Mouse (Mus musculus) retina, embryonic 14.5 days (tissue): ENCODE data around the gene E4f1.

Experiments
- DNase-seq: peaks from one replicate; pipeline ENCODE4 v3.0.0-alpha.2; 2015; ENCODE audit warnings: low spot score

The E4f1 gene

GRCm38 (mm10) chr17:24481027-24481815, 11.1 kb upstream of the E4f1 start:
- DNase-seq, result no peak

GRCm38 (mm10) chr17:24480201-24480826, 10.2 kb upstream of the E4f1 start:
- DNase-seq, result peak; percentile 34

- DNase-seq, result no peak
Measured at GRCm38 (mm10) chr17:24479431-24479830, 9.3 kb upstream of the E4f1 start.

- DNase-seq, result peak; percentile 97
Measured at GRCm38 (mm10) chr17:24478663-24479380, 8.7 kb upstream of the E4f1 start, which contains the start of gene Mlst8. TSS of gene Mlst8 (minus strand) at chr17:24479078.

GRCm38 (mm10) chr17:24477985-24478600, 8.0 kb upstream of the E4f1 start:
- DNase-seq, result peak; percentile 33

- DNase-seq, result no peak
Measured at GRCm38 (mm10) chr17:24477053-24477984, 7.2 kb upstream of the E4f1 start.

GRCm38 (mm10) chr17:24476022-24476776, 6.1 kb upstream of the E4f1 start:
- no peak for DNase-seq

- DNase-seq, result no peak
Measured at GRCm38 (mm10) chr17:24475586-24475985, 5.5 kb upstream of the E4f1 start.

- DNase-seq, result no peak
Measured at GRCm38 (mm10) chr17:24474557-24474956, 4.4 kb upstream of the E4f1 start.

- no peak for DNase-seq
Measured at GRCm38 (mm10) chr17:24473612-24474275, 3.6 kb upstream of the E4f1 start, which contains the start of gene Bricd5. TSS of gene Bricd5 (plus strand) at chr17:24473884.

GRCm38 (mm10) chr17:24472512-24472911, 2.4 kb upstream of the E4f1 start:
- no peak for DNase-seq

GRCm38 (mm10) chr17:24470701-24471527, 801 bp upstream of the E4f1 start:
- DNase-seq, result peak; percentile 49

- DNase-seq, result no peak
Measured at GRCm38 (mm10) chr17:24469336-24469909, 690 bp downstream of the E4f1 start.

- DNase-seq, result no peak
Measured at GRCm38 (mm10) chr17:24468636-24469246, 1.4 kb downstream of the E4f1 start.

- DNase-seq, result peak; percentile 57
Measured at GRCm38 (mm10) chr17:24463374-24464133, 6.6 kb downstream of the E4f1 start.

- no peak for DNase-seq
Measured at GRCm38 (mm10) chr17:24462932-24463331, 7.2 kb downstream of the E4f1 start.

GRCm38 (mm10) chr17:24461580-24461979, 8.5 kb downstream of the E4f1 start:
- peak; percentile 78 for DNase-seq
